Comparison of ENCODE assay signal across 23 mouse cellular contexts in the genomic region with DNA sequence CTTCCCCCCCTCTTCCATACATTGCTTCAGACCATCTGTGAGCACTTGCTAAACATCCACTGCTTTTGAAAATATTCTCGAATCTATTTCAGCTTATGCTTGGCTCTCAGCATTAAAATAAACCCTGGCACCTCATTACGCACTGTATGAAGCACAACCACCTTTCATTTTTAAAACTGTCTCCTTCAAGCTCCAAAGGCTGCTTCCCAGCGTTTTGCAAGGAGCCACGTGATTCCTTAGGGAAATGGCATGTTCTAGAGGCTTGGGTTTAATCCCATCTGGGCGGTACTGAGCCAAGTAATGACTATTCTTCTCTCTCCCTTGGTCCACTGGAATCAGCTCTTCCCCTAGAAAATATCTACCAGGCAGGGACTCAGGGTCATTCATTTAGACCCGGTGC.
DNase-seq lines count a peak whose midpoint lies in the region; ATAC-seq and TF ChIP-seq lines count a peak whose summit lies in the region.
"Had no signal": no experiment of that assay in that cellular context is flagged by ENCODE, and none has a peak within 500 bp of the region (broad histone marks: within the 10 kb centered on the region; RNA-seq: fewer than 3 reads in every experiment).

No protein-coding gene starts in this region.

- H3K27me3 ChIP-seq in limb, embryonic 10.5 days (ENCODE audit: low read depth, poor library complexity, severe bottlenecking), result peaks cover 27% of the 10 kb centered on the region; the same call in 1 of the 2 replicates
- no peaks in the 10 kb centered on the region for H3K27me3 ChIP-seq in hindbrain, embryonic 12.5 days
- H3K27me3 ChIP-seq: embryonic facial prominence, embryonic 15.5 days; heart, embryonic 12.5 days; limb, embryonic 15.5 days; megakaryocyte, embryonic 14.5 days; midbrain, embryonic 15.5 days had no signal

- no peak overlapping the region for H3K4me3 ChIP-seq in limb, embryonic 10.5 days
- H3K4me3 ChIP-seq in gastrocnemius, adult 2 months, result no peak overlapping the region
- H3K4me3 ChIP-seq in hindbrain, embryonic 12.5 days, result no peak overlapping the region
- H3K4me3 ChIP-seq: embryonic facial prominence, embryonic 15.5 days; heart, embryonic 12.5 days; kidney, embryonic 15.5 days; limb, embryonic 15.5 days; megakaryocyte, embryonic 14.5 days; midbrain, embryonic 15.5 days; myocyte had no signal

- no peak overlapping the region for H3K4me2 ChIP-seq in hindbrain, embryonic 12.5 days (replicated peaks)
- H3K4me2 ChIP-seq: embryonic facial prominence, embryonic 15.5 days; heart, embryonic 12.5 days; kidney, embryonic 15.5 days; limb, embryonic 15.5 days; midbrain, embryonic 15.5 days had no signal

- ATAC-seq in hindbrain, embryonic 12.5 days (ENCODE audit: low FRiP score), result no peak
- ATAC-seq: hindbrain, embryonic 16.5 days; intestine, postnatal 0 days; lung, postnatal 0 days; midbrain, embryonic 15.5 days had no signal

- no peak overlapping the region for H3K27ac ChIP-seq in limb, embryonic 10.5 days
- H3K27ac ChIP-seq in gastrocnemius, adult 2 months, result no peak overlapping the region
- no peak overlapping the region for H3K27ac ChIP-seq in hindbrain, embryonic 12.5 days
- H3K27ac ChIP-seq: embryonic facial prominence, embryonic 15.5 days; kidney, embryonic 15.5 days; limb, embryonic 15.5 days; midbrain, embryonic 15.5 days had no signal

- no peak for TF ChIP-seq CTCF in gastrocnemius, adult 2 months (IDR thresholded peaks at IDR 0.05)

- no peaks in the 10 kb centered on the region for H3K36me3 ChIP-seq in limb, embryonic 10.5 days
- H3K36me3 ChIP-seq in hindbrain, embryonic 12.5 days, result no peaks in the 10 kb centered on the region
- H3K36me3 ChIP-seq: embryonic facial prominence, embryonic 15.5 days; heart, embryonic 12.5 days; kidney, embryonic 15.5 days; limb, embryonic 15.5 days; midbrain, embryonic 15.5 days had no signal

- WGBS in limb, embryonic 10.5 days, result 86% methylated on average over 6 of the region's 6 CpGs
- WGBS in hindbrain, embryonic 12.5 days, result 86% methylated on average over 6 of the region's 6 CpGs

- intact Hi-C loops in left cerebral cortex, postnatal 4 days (cut with DNase I), result no loop called here
- intact Hi-C loops in left cerebral cortex, postnatal 36 days (cut with DNase I), result loop anchor here (1.0 kb wide), 1 partner anchor 37 kb away; no protein-coding TSS in a partner anchor
- intact Hi-C loops in gastrocnemius, adult 2 months (cut with DNase I), result no loop called here

- DNase-seq in left cerebral cortex, adult 11 months (ENCODE audit: low spot score), result peak; percentile 14
- DNase-seq in left cerebral cortex, postnatal 4 days, result no peak
- DNase-seq in frontal cortex, postnatal 14 days (ENCODE audit: low spot score in 2 of 2), result peak; percentile 20 to 38
- peak; percentile 50 to 58 for DNase-seq in left cerebral cortex, postnatal 36 days (ENCODE audit: low spot score in 2 of 2)
- peak; percentile 11 for DNase-seq in right cerebral cortex, postnatal 4 days
- no peak for DNase-seq in limb, embryonic 10.5 days (ENCODE audit: low spot score)
- no peak for DNase-seq in gastrocnemius, adult 2 months
- DNase-seq: cerebellum, adult 18-20 months; cerebellum, postnatal 25 days; heart, postnatal 14 days; spleen, adult 18-20 months; thymus, postnatal 4 days had no signal

- H3K9ac ChIP-seq in hindbrain, embryonic 12.5 days, result no peak overlapping the region
- H3K9ac ChIP-seq: embryonic facial prominence, embryonic 15.5 days; heart, embryonic 12.5 days; kidney, embryonic 15.5 days; limb, embryonic 15.5 days; midbrain, embryonic 15.5 days had no signal

- no peaks in the 10 kb centered on the region for H3K9me3 ChIP-seq in limb, embryonic 10.5 days (replicated peaks)
- H3K9me3 ChIP-seq in hindbrain, embryonic 12.5 days (replicated peaks), result no peaks in the 10 kb centered on the region
- H3K9me3 ChIP-seq: embryonic facial prominence, embryonic 15.5 days; heart, embryonic 12.5 days; kidney, embryonic 15.5 days; limb, embryonic 15.5 days; midbrain, embryonic 15.5 days had no signal

- H3K4me1 ChIP-seq in limb, embryonic 10.5 days, result peaks cover 22% of the 10 kb centered on the region
- no peaks in the 10 kb centered on the region for H3K4me1 ChIP-seq in hindbrain, embryonic 12.5 days
- H3K4me1 ChIP-seq: embryonic facial prominence, embryonic 15.5 days; heart, embryonic 12.5 days; kidney, embryonic 15.5 days; limb, embryonic 15.5 days; megakaryocyte, embryonic 14.5 days had no signal

Comparison
In these comparisons a context has a peak if more than half of its experiments do, and no peak if none do; other contexts are left out.
1. DNase-seq: peak in left cerebral cortex, adult 11 months (single experiment), frontal cortex, postnatal 14 days (2 of 2), left cerebral cortex, postnatal 36 days (2 of 2) and right cerebral cortex, postnatal 4 days (single experiment); none in left cerebral cortex, postnatal 4 days (single experiment), limb, embryonic 10.5 days (single experiment) and gastrocnemius, adult 2 months (single experiment).